Mouse (Mus musculus) small intestine, adult 2 months (tissue): ENCODE measurements at regions not wholly inside any gene's neighbourhood (a gene's known extent, or its start where the extent isn't known, plus 50 kb on each side); places are given as distances from the start of the nearest gene placed in this dataset.

ENCODE experiments used
- CTCF ChIP-seq: fragments of 200-500 bp; IDR thresholded peaks from 2 replicates; pipeline ENCODE4 v1.5.1; 2012; ENCODE audit warnings: low read depth, mild to moderate bottlenecking, control low read depth, inconsistent platforms, low read length, moderate library complexity, mixed read lengths; ENCODE audit not compliant: insufficient replicate concordance, insufficient read length; ENCODE audit errors: extremely low read depth
- POLR2A ChIP-seq: fragments of 200-500 bp; IDR thresholded peaks from 2 replicates; pipeline ENCODE4 v1.6.1; 2012; ENCODE audit warnings: low read depth, mild to moderate bottlenecking, control low read depth, inconsistent platforms, low read length, moderate library complexity

- TF ChIP-seq CTCF, result no peak
- TF ChIP-seq POLR2A, result no peak
These were observed 275.6 kb upstream of the Kazn start for GRCm38 (mm10) chr4:142514751-142515150.
